Mouse (Mus musculus): Measurements from ENCODE around the gene Vwa3a. TPM values are rescaled to one million over a fixed set of nuclear protein-coding genes. Genes with fewer than 3 reads are reported as not detected.
"Not testable (repeated sequence)": the region's sequence is repeated elsewhere in the genome, so short reads cannot be mapped to it uniquely, and the experiment has no call there.

The Vwa3a gene
- total RNA-seq (2014; fragmentation: Nextera tagmentation), result not detected in 2 replicates
- not detected in 2 replicates for total RNA-seq (2017)

GRCm38 (mm10) chr7:120739018-120739417 is at the start of gene Vwa3a:
TSS of gene Vwa3a (plus strand) at chr7:120739318.
- no peak for ATAC-seq (replicated peaks; ENCODE audit: low FRiP score, low TSS enrichment, poor library complexity, severe bottlenecking)

GRCm38 (mm10) chr7:120690634-120691033 is 48.5 kb upstream of the Vwa3a start:
- no peak for ATAC-seq (replicated peaks; ENCODE audit: low FRiP score, low TSS enrichment, poor library complexity, severe bottlenecking)

GRCm38 (mm10) chr7:120693831-120694375 is 45.2 kb upstream of the Vwa3a start:
- no peak for ATAC-seq (replicated peaks; ENCODE audit: low FRiP score, low TSS enrichment, poor library complexity, severe bottlenecking)

GRCm38 (mm10) chr7:120695196-120695595 is 43.9 kb upstream of the Vwa3a start:
- no peak for ATAC-seq (replicated peaks; ENCODE audit: low FRiP score, low TSS enrichment, poor library complexity, severe bottlenecking)

- peak; percentile 48; the same call in 1 of the 2 replicates for ATAC-seq (replicated peaks; ENCODE audit: low FRiP score, low TSS enrichment, poor library complexity, severe bottlenecking)
Observed at GRCm38 (mm10) chr7:120695641-120696040, 43.5 kb upstream of the Vwa3a start.

- ATAC-seq (replicated peaks; ENCODE audit: low FRiP score, low TSS enrichment, poor library complexity, severe bottlenecking), result no peak
Observed at GRCm38 (mm10) chr7:120696331-120696730, 42.8 kb upstream of the Vwa3a start.

- no peak for ATAC-seq (replicated peaks; ENCODE audit: low FRiP score, low TSS enrichment, poor library complexity, severe bottlenecking)
Observed at GRCm38 (mm10) chr7:120699586-120699985, 39.5 kb upstream of the Vwa3a start.

GRCm38 (mm10) chr7:120703888-120704287 is 35.2 kb upstream of the Vwa3a start:
- peak; percentile 15 for ATAC-seq (replicated peaks; ENCODE audit: low FRiP score, low TSS enrichment, poor library complexity, severe bottlenecking)

GRCm38 (mm10) chr7:120712071-120712470 is 27.0 kb upstream of the Vwa3a start:
- no peak for ATAC-seq (replicated peaks; ENCODE audit: low FRiP score, low TSS enrichment, poor library complexity, severe bottlenecking)

GRCm38 (mm10) chr7:120713225-120713624 is 25.9 kb upstream of the Vwa3a start:
- ATAC-seq (replicated peaks; ENCODE audit: low FRiP score, low TSS enrichment, poor library complexity, severe bottlenecking), result no peak

- ATAC-seq (replicated peaks; ENCODE audit: low FRiP score, low TSS enrichment, poor library complexity, severe bottlenecking), result not testable (repeated sequence)
Observed at GRCm38 (mm10) chr7:120713951-120714350, 25.2 kb upstream of the Vwa3a start.

- ATAC-seq (replicated peaks; ENCODE audit: low FRiP score, low TSS enrichment, poor library complexity, severe bottlenecking), result no peak
Observed at GRCm38 (mm10) chr7:120717261-120717660, 21.9 kb upstream of the Vwa3a start.

GRCm38 (mm10) chr7:120721051-120721450 is 18.1 kb upstream of the Vwa3a start:
- no peak for ATAC-seq (replicated peaks; ENCODE audit: low FRiP score, low TSS enrichment, poor library complexity, severe bottlenecking)

- ATAC-seq (replicated peaks; ENCODE audit: low FRiP score, low TSS enrichment, poor library complexity, severe bottlenecking), result no peak
Observed at GRCm38 (mm10) chr7:120721456-120721855, 17.7 kb upstream of the Vwa3a start.

GRCm38 (mm10) chr7:120722063-120722462 is 17.1 kb upstream of the Vwa3a start:
- ATAC-seq (replicated peaks; ENCODE audit: low FRiP score, low TSS enrichment, poor library complexity, severe bottlenecking), result no peak

- no peak for ATAC-seq (replicated peaks; ENCODE audit: low FRiP score, low TSS enrichment, poor library complexity, severe bottlenecking)
Observed at GRCm38 (mm10) chr7:120722839-120723278, 16.3 kb upstream of the Vwa3a start.

- ATAC-seq (replicated peaks; ENCODE audit: low FRiP score, low TSS enrichment, poor library complexity, severe bottlenecking), result peak; percentile 64
Observed at GRCm38 (mm10) chr7:120727581-120727980, 11.5 kb upstream of the Vwa3a start.

GRCm38 (mm10) chr7:120729635-120730034 is 9.5 kb upstream of the Vwa3a start:
- ATAC-seq (replicated peaks; ENCODE audit: low FRiP score, low TSS enrichment, poor library complexity, severe bottlenecking), result peak; percentile 93

GRCm38 (mm10) chr7:120732906-120733305 is 6.2 kb upstream of the Vwa3a start:
- ATAC-seq (replicated peaks; ENCODE audit: low FRiP score, low TSS enrichment, poor library complexity, severe bottlenecking), result no peak

- ATAC-seq (replicated peaks; ENCODE audit: low FRiP score, low TSS enrichment, poor library complexity, severe bottlenecking), result 0 out of 2 replicates have a peak, but pooled peaks have one; percentile 37
Observed at GRCm38 (mm10) chr7:120739558-120740101, 512 bp downstream of the Vwa3a start.
